Mouse (Mus musculus) brain, embryonic 14.5 days (tissue): Measurements from ENCODE around the gene Aff3.

Source experiments
- CTCF ChIP-seq: fragments of 200-500 bp; IDR thresholded peaks from 2 replicates; pipeline ENCODE4 v1.5.1; 2012; ENCODE audit warnings: inconsistent platforms, mild to moderate bottlenecking, moderate library complexity, borderline replicate concordance; ENCODE audit not compliant: insufficient read depth, insufficient read length; ENCODE audit errors: extremely low read depth
- POLR2A ChIP-seq: fragments of 200-500 bp; IDR thresholded peaks from 2 replicates; pipeline ENCODE4 v1.6.1; 2012; ENCODE audit warnings: mild to moderate bottlenecking, inconsistent platforms, borderline replicate concordance; ENCODE audit not compliant: poor library complexity, insufficient read depth, insufficient read length, severe bottlenecking; ENCODE audit errors: extremely low read depth

DNA sequence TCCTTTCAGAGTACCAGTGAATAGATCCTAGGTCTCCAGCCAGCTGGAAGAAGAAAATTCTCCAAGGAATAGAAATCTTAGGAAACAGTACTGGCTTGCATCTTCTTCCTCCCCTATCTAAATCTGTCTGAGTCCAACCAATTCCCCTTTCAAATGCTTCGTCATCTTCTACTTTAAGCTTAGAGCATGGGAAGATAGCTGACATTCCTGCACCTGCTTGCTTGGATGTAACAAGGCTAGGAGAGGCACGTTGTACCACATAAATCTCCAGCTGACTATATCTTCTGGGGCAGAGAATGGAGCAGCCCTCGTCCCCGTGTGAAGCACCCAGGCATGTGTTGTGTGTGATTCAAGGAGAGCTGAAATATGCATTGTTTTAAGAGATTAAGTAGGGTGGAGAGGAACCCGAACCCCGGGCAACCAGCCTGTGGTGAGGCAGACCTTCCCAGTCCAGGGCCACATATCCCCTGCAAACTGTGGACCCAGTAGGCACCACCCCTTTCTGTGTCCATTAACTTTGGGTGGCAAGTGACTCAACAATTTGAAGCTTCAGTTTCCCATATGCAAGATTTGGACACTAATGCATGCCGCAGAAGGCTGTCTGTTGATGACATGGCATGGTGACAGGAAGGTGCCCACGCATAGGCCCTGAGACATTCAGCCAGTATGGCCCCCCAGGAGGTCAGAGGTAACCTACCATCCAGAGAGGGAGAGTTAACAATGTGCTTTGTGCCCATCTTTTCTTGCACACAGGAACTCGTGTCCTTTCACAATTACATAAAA lies 424.1 kb downstream of the Aff3 start:
- TF ChIP-seq POLR2A: no peak
- TF ChIP-seq CTCF: no peak
